Mouse (Mus musculus) MEL (cell line): ENCODE measurements around the gene Psmc3ip. TPM values are rescaled to one million over a fixed set of nuclear protein-coding genes. Genes with fewer than 3 reads are reported as not detected.

ENCODE experiments used
- DNase-seq: peaks from one replicate; pipeline ENCODE4 v3.0.0; 2011; ENCODE audit warnings: low read depth, low spot score
- H3K27ac ChIP-seq: 2 replicates; pipeline ENCODE4 v1.5.1; 2012; ENCODE audit warnings: low read depth, mild to moderate bottlenecking, control low read depth, low read length, moderate library complexity; ENCODE audit not compliant: control insufficient read depth
- H3K27me3 ChIP-seq, 2 experiments: fragments of 150-350 bp in 1 of 2; sonication (generic) in 1 of 2; 2 replicates each; pipeline ENCODE4 v1.6.1; 2012; ENCODE audit warnings: low read length in 2 of 2, mild to moderate bottlenecking in 2 of 2, improper control_type of control experiment in 1 of 2, moderate library complexity in 1 of 2; ENCODE audit not compliant: insufficient read depth in 2 of 2, control insufficient read depth in 1 of 2
- H3K36me3 ChIP-seq, 2 experiments: 2 replicates each; pipeline ENCODE4 v1.6.1; 2012 to 2014; ENCODE audit warnings: low read length in 2 of 2, improper control_type of control experiment in 1 of 2, inconsistent platforms in 1 of 2, mild to moderate bottlenecking in 1 of 2; ENCODE audit not compliant: insufficient read depth in 2 of 2, control insufficient read depth in 1 of 2
- H3K4me1 ChIP-seq, 2 experiments: fragments of 150-350 bp in 1 of 2; sonication (generic) in 1 of 2; 2 replicates each; pipeline ENCODE4 v1.6.1; 2012; ENCODE audit warnings: low read length in 2 of 2, improper control_type of control experiment in 1 of 2, mild to moderate bottlenecking in 1 of 2; ENCODE audit not compliant: insufficient read depth in 2 of 2, control insufficient read depth in 1 of 2
- H3K4me3 ChIP-seq, 2 experiments: fragments of 150-350 bp in 1 of 2; sonication (generic) in 1 of 2; 2 replicates each; pipeline ENCODE4 v1.5.1; 2012; ENCODE audit warnings: low read depth in 2 of 2, low read length in 2 of 2, mild to moderate bottlenecking in 2 of 2, moderate library complexity in 2 of 2, control low read depth in 1 of 2, improper control_type of control experiment in 1 of 2; ENCODE audit not compliant: control insufficient read depth in 1 of 2, insufficient read depth in 1 of 2
- H3K79me2 ChIP-seq: 2 replicates; pipeline ENCODE4 v1.6.1; 2012; ENCODE audit warnings: mild to moderate bottlenecking, low read length, moderate library complexity; ENCODE audit not compliant: control insufficient read depth, poor library complexity, insufficient read depth
- H3K9ac ChIP-seq: 2 replicates; pipeline ENCODE4 v1.6.1; 2012; ENCODE audit warnings: low read depth, mild to moderate bottlenecking, control low read depth, low read length, moderate library complexity; ENCODE audit not compliant: control insufficient read depth, poor library complexity, severe bottlenecking
- H3K9me3 ChIP-seq: fragments of 150-350 bp; sonication (generic); replicated peaks from 2 replicates; pipeline ENCODE4 v1.6.1; 2012; ENCODE audit warnings: mild to moderate bottlenecking, low read length, improper control_type of control experiment, moderate library complexity; ENCODE audit not compliant: insufficient read depth
- BHLHE40 ChIP-seq: IDR thresholded peaks from 2 replicates; pipeline ENCODE4 v1.6.1; 2012; ENCODE audit warnings: low read depth, mild to moderate bottlenecking, inconsistent platforms, low read length, improper control_type of control experiment, borderline replicate concordance
- CHD2 ChIP-seq: IDR thresholded peaks from 2 replicates; pipeline ENCODE4 v1.6.1; 2011; ENCODE audit warnings: low read length, improper control_type of control experiment
- CTCF ChIP-seq, 3 experiments: IDR thresholded peaks in 2 of 3; conservative IDR thresholded peaks in 1 of 3; 2 replicates each; pipeline ENCODE4 v1.5.1; 2011 to 2012; ENCODE audit warnings: low read length in 3 of 3, low read depth in 2 of 3, mild to moderate bottlenecking in 2 of 3, improper control_type of control experiment in 1 of 3, inconsistent platforms in 1 of 3, mixed read lengths in 1 of 3, moderate library complexity in 1 of 3; ENCODE audit not compliant: control insufficient read depth in 1 of 3, insufficient read depth in 1 of 3, poor library complexity in 1 of 3, severe bottlenecking in 1 of 3
- E2F4 ChIP-seq: IDR thresholded peaks from 2 replicates; pipeline ENCODE4 v1.6.1; 2011; ENCODE audit warnings: low read depth, low read length, improper control_type of control experiment, borderline replicate concordance
- ELF1 ChIP-seq: IDR thresholded peaks from 2 replicates; pipeline ENCODE4 v1.6.1; 2014; ENCODE audit warnings: low read depth, mild to moderate bottlenecking, inconsistent platforms, low read length, improper control_type of control experiment, moderate library complexity
- GABPA ChIP-seq: IDR thresholded peaks from 2 replicates; pipeline ENCODE4 v1.6.1; 2012; ENCODE audit warnings: low read depth, mild to moderate bottlenecking, inconsistent platforms, low read length, improper control_type of control experiment, moderate library complexity
- KAT2A ChIP-seq: conservative IDR thresholded peaks from 2 replicates; pipeline ENCODE4 v1.6.1; 2012; ENCODE audit warnings: low read depth, low read length, improper control_type of control experiment, inconsistent platforms
- MAFK ChIP-seq: IDR thresholded peaks from 2 replicates; pipeline ENCODE4 v1.6.1; 2011; ENCODE audit warnings: low read depth, mild to moderate bottlenecking, low read length, improper control_type of control experiment, borderline replicate concordance
- MYC ChIP-seq: IDR thresholded peaks from 2 replicates; pipeline ENCODE4 v1.6.1; 2011; ENCODE audit warnings: low read depth, mild to moderate bottlenecking, low read length, improper control_type of control experiment, moderate library complexity
- NRF1 ChIP-seq: IDR thresholded peaks from 2 replicates; pipeline ENCODE4 v1.6.1; 2014; ENCODE audit warnings: low read depth, mild to moderate bottlenecking, inconsistent platforms, low read length, improper control_type of control experiment, moderate library complexity; ENCODE audit not compliant: poor library complexity, insufficient read depth, severe bottlenecking
- POLR2A ChIP-seq, 2 experiments: IDR thresholded peaks; 2 replicates each; pipeline ENCODE4 v1.6.1; 2011 to 2012; ENCODE audit warnings: low read length in 2 of 2, mild to moderate bottlenecking in 2 of 2, control low read depth in 1 of 2, improper control_type of control experiment in 1 of 2, low read depth in 1 of 2, moderate library complexity in 1 of 2; ENCODE audit not compliant: control insufficient read depth in 1 of 2, insufficient read depth in 1 of 2, poor library complexity in 1 of 2
- RCOR1 ChIP-seq: IDR thresholded peaks from 2 replicates; pipeline ENCODE4 v1.6.1; 2012; ENCODE audit warnings: low read depth, mild to moderate bottlenecking, inconsistent platforms, low read length, improper control_type of control experiment
- SMC3 ChIP-seq: IDR thresholded peaks from 2 replicates; pipeline ENCODE4 v1.6.1; 2011; ENCODE audit warnings: low read depth, low read length, improper control_type of control experiment
- TAL1 ChIP-seq: IDR thresholded peaks from 2 replicates; pipeline ENCODE4 v1.6.1; 2012; ENCODE audit warnings: mild to moderate bottlenecking, inconsistent platforms, low read length, moderate library complexity, mixed read lengths
- TBP ChIP-seq: IDR thresholded peaks from 2 replicates; pipeline ENCODE4 v1.8.0; 2011; ENCODE audit warnings: low read depth, low read length, improper control_type of control experiment
- USF1 ChIP-seq: IDR thresholded peaks from 2 replicates; pipeline ENCODE4 v1.6.1; 2014; ENCODE audit warnings: low read depth, mild to moderate bottlenecking, inconsistent platforms, low read length, improper control_type of control experiment, moderate library complexity
- ZKSCAN1 ChIP-seq: IDR thresholded peaks from 2 replicates; pipeline ENCODE4 v1.6.1; 2012; ENCODE audit warnings: low read depth, mild to moderate bottlenecking, inconsistent platforms, low read length, improper control_type of control experiment, moderate library complexity
- ZNF384 ChIP-seq: IDR thresholded peaks from 2 replicates; pipeline ENCODE4 v1.6.1; 2012; ENCODE audit warnings: low read depth, mild to moderate bottlenecking, inconsistent platforms, low read length, improper control_type of control experiment
- polyA plus RNA-seq, 2 experiments: library from polyadenylated mRNA; stranded (reverse) in 1 of 2; unstranded in 1 of 2; fragments of >175 nt in 1 of 2; fragments of >200 nt in 1 of 2; gene quantifications; 2 replicates each; pipeline versions ENCODE4 v1.2.1 to v1.2.4; 2012; ENCODE audit warnings: low replicate concordance in 2 of 2, low read depth in 1 of 2; ENCODE audit not compliant: insufficient read length in 2 of 2, insufficient read depth in 1 of 2, missing spikeins in 1 of 2
- total RNA-seq: library from RNA; depleted of rRNA; stranded (reverse); fragments of 300-350 nt; gene quantifications from 2 replicates; pipeline ENCODE4 v1.2.3, GENCODE M21; 2012

The Psmc3ip gene
- total and polyA plus RNA-seq, 3 experiments: 8.2 to 14.5 TPM; not detected in 1

DNA sequence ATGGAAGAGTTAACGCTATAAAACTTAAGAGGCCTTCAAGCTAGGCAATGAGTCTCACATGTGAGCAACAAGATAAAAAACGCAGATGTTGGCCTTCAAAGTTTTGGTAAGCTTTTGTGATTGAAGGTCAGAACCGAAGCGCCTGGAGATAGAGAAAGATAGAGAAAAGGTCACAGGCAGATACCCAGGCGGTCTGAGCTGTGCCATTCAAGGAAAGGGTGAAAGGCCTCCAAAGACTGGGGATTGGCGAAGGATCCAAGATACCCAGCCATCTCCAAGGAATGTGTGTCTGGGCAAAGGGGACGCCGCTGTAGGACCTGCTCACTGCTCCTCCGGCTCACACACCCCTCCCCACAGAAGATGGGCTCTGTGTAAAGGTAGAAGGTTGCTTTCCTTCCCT is 30.2 kb downstream of the Psmc3ip start:
- H3K36me3 ChIP-seq: peaks cover 0 to 23% of the 10 kb centered on the region in 2 experiments; a peak in 2 of 4 replicates
- no peak overlapping the region for H3K4me3 ChIP-seq
- no peak overlapping the region for H3K27ac ChIP-seq
- no peak for DNase-seq
- H3K79me2 ChIP-seq: no peaks in the 10 kb centered on the region; the same call in 1 of the 2 replicates
- no peaks in the 10 kb centered on the region for H3K27me3 ChIP-seq
- H3K9ac ChIP-seq: no peak overlapping the region
- H3K9me3 ChIP-seq: no peaks in the 10 kb centered on the region
- TF ChIP-seq CTCF (IDR thresholded peaks at IDR 0.05 in 2 of 3, conservative IDR thresholded peaks at IDR 0.05 in 1 of 3; ENCODE audit: control insufficient read depth in 1 of 3, insufficient read depth in 1 of 3, low read depth in 2 of 3, low read length in 3 of 3, poor library complexity in 1 of 3, severe bottlenecking in 1 of 3): no peak
- no peak for TF ChIP-seq KAT2A
- TF ChIP-seq ELF1: no peak
- no peak for TF ChIP-seq SMC3
- no peak for TF ChIP-seq ZNF384
- no peak for TF ChIP-seq BHLHE40
- TF ChIP-seq RCOR1: no peak
- no peak for TF ChIP-seq E2F4
- TF ChIP-seq CHD2: no peak
- no peak for TF ChIP-seq MAFK
- TF ChIP-seq TAL1: no peak
- no peak for TF ChIP-seq ZKSCAN1
- TF ChIP-seq GABPA: no peak
- TF ChIP-seq USF1: no peak
- TF ChIP-seq MYC: no peak
- no peak for TF ChIP-seq POLR2A (IDR thresholded peaks at IDR 0.05; ENCODE audit: control insufficient read depth in 1 of 2, insufficient read depth in 1 of 2, low read depth in 1 of 2, low read length in 2 of 2, poor library complexity in 1 of 2)
- no peak for TF ChIP-seq TBP
- no peak for TF ChIP-seq NRF1
- H3K4me1 ChIP-seq: peaks cover 14 to 28% of the 10 kb centered on the region in 2 experiments

DNA sequence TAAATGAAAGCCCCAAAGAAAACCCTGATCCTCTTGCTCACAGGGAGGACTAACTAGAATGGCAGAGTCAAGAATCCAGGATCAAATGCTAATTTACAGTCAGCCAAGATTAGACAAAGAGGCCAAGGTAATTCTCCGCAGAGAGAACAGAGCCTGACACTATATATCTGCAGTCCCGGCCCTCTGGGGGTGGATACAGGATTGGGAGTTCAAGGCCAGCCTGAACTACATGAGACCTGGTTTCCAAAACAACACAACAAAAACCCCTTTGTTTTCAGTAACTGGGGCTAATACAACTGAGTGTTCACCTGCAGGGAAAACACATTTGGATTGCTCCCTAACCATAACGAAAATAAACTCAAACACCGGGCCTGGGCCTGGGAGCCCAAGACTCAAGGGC is 30.8 kb downstream of the Psmc3ip start:
- Histone ChIP-seq H3K27me3 (no peaks in the 10 kb centered on the region), H3K9me3 (no peaks in the 10 kb centered on the region), H3K4me1 (peaks cover 14 to 28% of the 10 kb centered on the region in 2 experiments), H3K9ac (no peak overlapping the region), H3K36me3 (peaks cover 0 to 22% of the 10 kb centered on the region in 2 experiments; a peak in 2 of 4 replicates), H3K79me2 (no peaks in the 10 kb centered on the region), H3K27ac (peak overlapping the region; percentile 67; the same call in 1 of the 2 replicates), H3K4me3 (no peak overlapping the region)
- TF ChIP-seq BHLHE40: no peak
- no peak for DNase-seq
